Mouse (Mus musculus): Measurements from ENCODE around the gene Pla2r1. TPM values are rescaled to one million over a fixed set of nuclear protein-coding genes. Genes with fewer than 3 reads are reported as not detected.
A peak's percentile ranks its signal among the peaks of the same experiment; 100 is the strongest.

Gene Pla2r1
- total RNA-seq, 2 experiments from 2014 or later = 0.35 to 0.65 TPM

- DNase-seq = no peak
Observed at GRCm38 (mm10) chr2:60500583-60501116, 52.5 kb downstream of the Pla2r1 start.

GRCm38 (mm10) chr2:60479906-60480305 lies 73.2 kb downstream of the Pla2r1 start:
- DNase-seq = peak; percentile 27 to 29

GRCm38 (mm10) chr2:60478778-60479177 lies 74.3 kb downstream of the Pla2r1 start:
- no peak for DNase-seq

GRCm38 (mm10) chr2:60468901-60469770 lies 84.0 kb downstream of the Pla2r1 start:
- DNase-seq = no peak

GRCm38 (mm10) chr2:60452376-60452775 lies 100.7 kb downstream of the Pla2r1 start:
- DNase-seq = no peak

GRCm38 (mm10) chr2:60451119-60451773 lies 101.9 kb downstream of the Pla2r1 start:
- no peak for DNase-seq

GRCm38 (mm10) chr2:60449732-60450131 lies 103.4 kb downstream of the Pla2r1 start:
- DNase-seq = peak in 1 of 2 experiments; percentile 17

GRCm38 (mm10) chr2:60444711-60445509 lies 108.2 kb downstream of the Pla2r1 start:
- peak; percentile 61 to 62 for DNase-seq

- no peak for DNase-seq
Observed at GRCm38 (mm10) chr2:60443279-60443678, 109.8 kb downstream of the Pla2r1 start.

- DNase-seq = no peak
Observed at GRCm38 (mm10) chr2:60441875-60442274, 111.2 kb downstream of the Pla2r1 start.

GRCm38 (mm10) chr2:60436802-60437201 lies 116.3 kb downstream of the Pla2r1 start:
- no peak for DNase-seq

- DNase-seq = no peak
Observed at GRCm38 (mm10) chr2:60430315-60431021, 122.6 kb downstream of the Pla2r1 start.

- DNase-seq = peak; percentile 51 to 60
Observed at GRCm38 (mm10) chr2:60418075-60418474, 135.0 kb downstream of the Pla2r1 start.

GRCm38 (mm10) chr2:60414334-60414733 lies 138.8 kb downstream of the Pla2r1 start:
- no peak for DNase-seq

- no peak for DNase-seq
Observed at GRCm38 (mm10) chr2:60413006-60413650, 140.0 kb downstream of the Pla2r1 start.

GRCm38 (mm10) chr2:60411181-60411580 lies 141.9 kb downstream of the Pla2r1 start:
- DNase-seq = no peak

GRCm38 (mm10) chr2:60409989-60410763 lies 142.9 kb downstream of the Pla2r1 start:
- DNase-seq = no peak

- no peak for DNase-seq
Observed at GRCm38 (mm10) chr2:60409194-60409593, 143.9 kb downstream of the Pla2r1 start.

- DNase-seq = no peak
Observed at GRCm38 (mm10) chr2:60407387-60407786, 145.7 kb downstream of the Pla2r1 start.

- DNase-seq = no peak
Observed at GRCm38 (mm10) chr2:60405431-60405830, 147.7 kb downstream of the Pla2r1 start.

GRCm38 (mm10) chr2:60404763-60405162 lies 148.3 kb downstream of the Pla2r1 start:
- DNase-seq = no peak
